Mouse (Mus musculus): ENCODE results near the gene Polr1c. TPM values are rescaled to one million over a fixed set of nuclear protein-coding genes. Genes with fewer than 3 reads are reported as not detected.
A peak's percentile ranks its signal among the peaks of the same experiment; 100 is the strongest.

Polr1c gene
- polyA plus RNA-seq, 1 experiment: 105 TPM

DNA sequence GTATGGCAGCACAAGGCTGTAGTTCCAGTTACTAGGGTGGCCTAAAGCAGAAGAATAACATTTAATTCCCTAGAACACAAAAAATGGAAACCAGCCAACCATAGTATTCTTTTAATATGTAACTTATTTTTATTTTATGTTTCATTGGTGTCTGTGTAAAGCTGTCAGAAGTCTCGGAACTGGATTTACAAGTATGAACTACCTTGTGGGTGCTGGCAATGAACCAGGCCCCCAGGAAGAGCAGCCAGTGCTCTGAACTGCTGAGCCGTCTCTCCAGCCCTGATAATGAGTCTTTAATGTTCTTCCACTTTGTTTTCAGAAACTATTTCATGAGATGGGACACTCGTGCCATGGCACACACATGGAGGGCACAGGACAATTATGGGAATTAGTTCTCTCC, 37.3 kb downstream of the Polr1c start:
- no peaks in the 10 kb centered on the region for H3K79me2 ChIP-seq (ENCODE audit: control insufficient read depth, insufficient read depth)
- no peak overlapping the region for H3K4me3 ChIP-seq
- TF ChIP-seq POLR2A (IDR thresholded peaks at IDR 0.05; ENCODE audit: insufficient read length, low read depth) (no peak), CEBPB (IDR thresholded peaks at IDR 0.05; ENCODE audit: insufficient read depth, poor library complexity, severe bottlenecking) (no peak), TCF12 (IDR thresholded peaks at IDR 0.05; ENCODE audit: insufficient read depth, poor library complexity, severe bottlenecking) (no peak), TCF3 (IDR thresholded peaks at IDR 0.05; ENCODE audit: insufficient read length, low read depth) (no peak), MYOG (IDR thresholded peaks at IDR 0.05; ENCODE audit: control insufficient read depth in 1 of 3, insufficient read depth in 1 of 3, insufficient read length in 2 of 3, low read depth in 2 of 3) (no peak), SRF (IDR thresholded peaks at IDR 0.05; ENCODE audit: control insufficient read depth, insufficient read length, low read depth) (no peak), MAX (IDR thresholded peaks at IDR 0.05; ENCODE audit: low read depth) (no peak), USF1 (IDR thresholded peaks at IDR 0.05; ENCODE audit: low read depth) (no peak), E2F4 (IDR thresholded peaks at IDR 0.05; ENCODE audit: insufficient read depth) (no peak), REST (IDR thresholded peaks at IDR 0.05; ENCODE audit: insufficient read depth, insufficient read length) (no peak), POLR2AphosphoS2 (IDR thresholded peaks at IDR 0.05; ENCODE audit: insufficient read length, low read depth) (no peak), MYOD1 (IDR thresholded peaks at IDR 0.05; ENCODE audit: control insufficient read depth in 1 of 3, insufficient read length in 2 of 3, low read depth in 2 of 3) (no peak)
- H3K36me3 ChIP-seq (ENCODE audit: control insufficient read depth, insufficient read depth): peaks cover 66% of the 10 kb centered on the region
- H3K4me2 ChIP-seq (ENCODE audit: low read depth): no peak overlapping the region
- no peaks in the 10 kb centered on the region for H3K27me3 ChIP-seq (ENCODE audit: control insufficient read depth, insufficient read depth, insufficient read length)
- H3ac ChIP-seq (ENCODE audit: control insufficient read depth, insufficient read length): no peak overlapping the region

DNA sequence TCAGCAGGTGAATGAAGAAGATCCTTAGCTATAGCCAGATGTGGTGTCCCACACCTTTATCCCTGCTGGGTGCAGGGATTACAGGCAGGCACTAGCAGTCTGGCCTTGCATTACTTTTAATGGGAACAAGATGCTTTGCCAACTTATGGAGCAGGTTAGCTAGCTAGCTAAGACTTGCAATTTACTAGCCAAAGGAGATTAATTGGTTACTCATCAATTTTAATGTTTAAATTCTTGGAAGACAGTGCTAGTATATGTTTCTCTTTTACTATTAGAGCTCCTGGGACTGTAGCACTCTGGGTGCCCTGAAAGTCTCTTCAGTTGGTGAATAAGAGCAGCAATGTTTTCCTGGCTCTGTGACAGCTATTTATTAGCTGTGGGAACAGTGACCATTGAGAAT, 41.2 kb downstream of the Polr1c start:
- Histone ChIP-seq H3ac (ENCODE audit: control insufficient read depth, insufficient read length) (no peak overlapping the region), H3K27me3 (ENCODE audit: control insufficient read depth, insufficient read depth, insufficient read length) (no peaks in the 10 kb centered on the region), H3K4me2 (ENCODE audit: low read depth) (no peak overlapping the region), H3K79me2 (ENCODE audit: control insufficient read depth, insufficient read depth) (peaks cover 29% of the 10 kb centered on the region), H3K36me3 (ENCODE audit: control insufficient read depth, insufficient read depth) (peaks cover 44% of the 10 kb centered on the region), H3K4me3 (no peak overlapping the region)
- TF ChIP-seq E2F4 (IDR thresholded peaks at IDR 0.05; ENCODE audit: insufficient read depth) (no peak), MYOG (IDR thresholded peaks at IDR 0.05; ENCODE audit: control insufficient read depth in 1 of 3, insufficient read depth in 1 of 3, insufficient read length in 2 of 3, low read depth in 2 of 3) (no peak), MAX (IDR thresholded peaks at IDR 0.05; ENCODE audit: low read depth) (no peak)

DNA sequence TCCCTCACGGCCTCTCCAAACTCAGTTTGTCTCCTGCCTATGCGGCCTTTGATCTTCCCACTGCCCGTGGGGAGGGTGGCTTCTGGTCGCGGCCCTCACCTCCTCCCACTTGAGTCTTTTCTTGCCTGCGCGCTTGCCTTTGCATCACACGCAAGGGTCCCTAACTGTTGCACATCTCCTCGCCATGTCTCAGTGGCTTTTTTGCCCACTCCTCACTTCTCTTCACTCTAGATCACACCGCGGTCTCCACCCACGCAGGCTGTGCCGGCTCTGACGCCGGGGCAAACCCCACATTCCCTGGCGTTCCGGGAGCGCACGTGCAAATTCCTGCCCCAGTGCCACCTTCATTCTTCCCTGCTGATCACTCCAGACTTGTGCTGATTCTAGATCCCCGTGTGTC, 44.8 kb downstream of the Polr1c start:
- Histone ChIP-seq H3K4me2 (ENCODE audit: low read depth) (peak overlapping the region; percentile 86), H3K4me3 (peak overlapping the region; percentile 99), H3ac (ENCODE audit: control insufficient read depth, insufficient read length) (peak overlapping the region; percentile 52), H3K36me3 (ENCODE audit: control insufficient read depth, insufficient read depth) (peaks cover 19% of the 10 kb centered on the region), H3K27me3 (ENCODE audit: control insufficient read depth, insufficient read depth, insufficient read length) (no peaks in the 10 kb centered on the region), H3K79me2 (ENCODE audit: control insufficient read depth, insufficient read depth) (peaks cover 62% of the 10 kb centered on the region)
- TF ChIP-seq MAX (IDR thresholded peaks at IDR 0.05; ENCODE audit: low read depth) (no peak), POLR2AphosphoS2 (IDR thresholded peaks at IDR 0.05; ENCODE audit: insufficient read length, low read depth) (no peak), REST (IDR thresholded peaks at IDR 0.05; ENCODE audit: insufficient read depth, insufficient read length) (no peak), MYOG (IDR thresholded peaks at IDR 0.05; ENCODE audit: control insufficient read depth in 1 of 3, insufficient read depth in 1 of 3, insufficient read length in 2 of 3, low read depth in 2 of 3) (no peak), MYOD1 (IDR thresholded peaks at IDR 0.05; ENCODE audit: control insufficient read depth in 1 of 3, insufficient read length in 2 of 3, low read depth in 2 of 3) (no peak), E2F4 (IDR thresholded peaks at IDR 0.05; ENCODE audit: insufficient read depth) (no peak), TCF12 (IDR thresholded peaks at IDR 0.05; ENCODE audit: insufficient read depth, poor library complexity, severe bottlenecking) (no peak), POLR2A (IDR thresholded peaks at IDR 0.05; ENCODE audit: insufficient read length, low read depth) (no peak), SRF (IDR thresholded peaks at IDR 0.05; ENCODE audit: control insufficient read depth, insufficient read length, low read depth) (no peak), TCF3 (IDR thresholded peaks at IDR 0.05; ENCODE audit: insufficient read length, low read depth) (no peak), USF1 (IDR thresholded peaks at IDR 0.05; ENCODE audit: low read depth) (no peak), CEBPB (IDR thresholded peaks at IDR 0.05; ENCODE audit: insufficient read depth, poor library complexity, severe bottlenecking) (no peak)

DNA sequence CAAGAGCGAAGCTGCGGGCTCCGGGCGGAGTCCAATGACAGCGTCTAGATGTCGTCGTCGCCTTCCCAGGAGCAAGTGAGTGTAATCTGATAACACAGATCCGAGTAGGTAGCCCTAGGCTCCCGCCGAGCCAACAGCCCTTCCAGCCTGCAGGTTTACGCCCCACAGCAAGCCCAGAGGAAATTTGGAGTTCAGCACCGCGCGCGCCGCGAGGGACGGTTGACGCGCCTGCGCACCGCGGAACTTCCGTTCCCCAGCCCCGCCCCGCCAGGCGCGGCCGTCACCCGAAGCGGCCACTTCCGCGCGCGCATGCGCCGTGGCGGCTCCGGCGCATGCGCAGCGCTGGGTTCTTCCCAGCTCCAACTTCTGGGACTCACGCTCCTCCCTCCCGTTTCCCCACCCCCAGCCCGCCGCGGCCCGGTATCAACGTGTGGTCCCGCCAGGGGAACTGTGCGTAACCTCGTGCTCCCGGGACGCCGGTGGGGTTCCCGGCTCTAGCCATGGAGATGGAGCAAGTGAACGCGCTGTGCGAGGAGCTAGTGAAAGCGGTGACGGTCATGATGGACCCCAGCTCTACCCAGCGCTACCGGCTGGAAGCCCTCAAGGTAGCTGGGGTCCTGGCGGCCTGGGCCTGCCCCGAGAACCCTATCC, 45.3 kb downstream of the Polr1c start, which contains the start of the genes Polh and Xpo5:
TSS of gene Polh (minus strand) at position 225 of the 651 bp plus-strand sequence.
TSS of gene Xpo5 (plus strand) at position 362 of the 651 bp plus-strand sequence.
- no peaks in the 10 kb centered on the region for H3K27me3 ChIP-seq (ENCODE audit: control insufficient read depth, insufficient read depth, insufficient read length)
- peaks cover 62% of the 10 kb centered on the region for H3K79me2 ChIP-seq (ENCODE audit: control insufficient read depth, insufficient read depth)
- TF ChIP-seq POLR2A (IDR thresholded peaks at IDR 0.05; ENCODE audit: insufficient read length, low read depth) (peak; percentile 83), MYOG (IDR thresholded peaks at IDR 0.05; ENCODE audit: control insufficient read depth in 1 of 3, insufficient read depth in 1 of 3, insufficient read length in 2 of 3, low read depth in 2 of 3) (no peak), MYOD1 (IDR thresholded peaks at IDR 0.05; ENCODE audit: control insufficient read depth in 1 of 3, insufficient read length in 2 of 3, low read depth in 2 of 3) (peak in 1 of 3 experiments; percentile 5), E2F4 (IDR thresholded peaks at IDR 0.05; ENCODE audit: insufficient read depth) (peak; percentile 80), POLR2AphosphoS2 (IDR thresholded peaks at IDR 0.05; ENCODE audit: insufficient read length, low read depth) (peak; percentile 91)
- peak within 1 kb of the TSS; percentile 99 for H3K4me3 ChIP-seq
- peak within 1 kb of the TSS; percentile 86 for H3K4me2 ChIP-seq (ENCODE audit: low read depth)
- peaks cover 16% of the 10 kb centered on the region for H3K36me3 ChIP-seq (ENCODE audit: control insufficient read depth, insufficient read depth)
- peak within 1 kb of the TSS; percentile 52 for H3ac ChIP-seq (ENCODE audit: control insufficient read depth, insufficient read length)

DNA sequence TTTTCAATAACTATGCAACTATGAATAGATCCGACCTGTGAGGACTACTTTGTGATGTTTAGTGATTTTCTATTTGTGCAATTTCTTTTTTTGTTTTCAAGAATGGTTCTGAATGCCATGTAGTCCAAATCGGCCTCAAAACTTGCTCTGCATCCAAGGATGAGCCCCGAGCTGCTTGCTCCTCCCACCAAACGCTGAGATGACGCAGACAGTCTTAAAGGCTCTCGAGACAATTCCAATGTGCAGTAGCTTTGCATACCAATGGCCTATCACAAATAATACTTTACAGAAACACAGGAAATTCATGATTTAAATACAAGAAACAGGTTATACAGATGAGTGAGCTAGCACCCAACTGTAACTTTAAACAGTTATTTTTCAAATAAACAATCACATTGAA, 46.7 kb downstream of the Polr1c start:
- Histone ChIP-seq H3K79me2 (ENCODE audit: control insufficient read depth, insufficient read depth) (peaks cover 65% of the 10 kb centered on the region), H3K4me2 (ENCODE audit: low read depth) (peak overlapping the region; percentile 75), H3K27me3 (ENCODE audit: control insufficient read depth, insufficient read depth, insufficient read length) (no peaks in the 10 kb centered on the region), H3K36me3 (ENCODE audit: control insufficient read depth, insufficient read depth) (peaks cover 12% of the 10 kb centered on the region), H3K4me3 (peak overlapping the region; percentile 99), H3ac (ENCODE audit: control insufficient read depth, insufficient read length) (no peak overlapping the region)
- TF ChIP-seq MYOD1 (IDR thresholded peaks at IDR 0.05; ENCODE audit: control insufficient read depth in 1 of 3, insufficient read length in 2 of 3, low read depth in 2 of 3) (no peak), POLR2AphosphoS2 (IDR thresholded peaks at IDR 0.05; ENCODE audit: insufficient read length, low read depth) (no peak), TCF12 (IDR thresholded peaks at IDR 0.05; ENCODE audit: insufficient read depth, poor library complexity, severe bottlenecking) (no peak), TCF3 (IDR thresholded peaks at IDR 0.05; ENCODE audit: insufficient read length, low read depth) (no peak), USF1 (IDR thresholded peaks at IDR 0.05; ENCODE audit: low read depth) (no peak), SRF (IDR thresholded peaks at IDR 0.05; ENCODE audit: control insufficient read depth, insufficient read length, low read depth) (no peak), MYOG (IDR thresholded peaks at IDR 0.05; ENCODE audit: control insufficient read depth in 1 of 3, insufficient read depth in 1 of 3, insufficient read length in 2 of 3, low read depth in 2 of 3) (no peak), CEBPB (IDR thresholded peaks at IDR 0.05; ENCODE audit: insufficient read depth, poor library complexity, severe bottlenecking) (no peak), E2F4 (IDR thresholded peaks at IDR 0.05; ENCODE audit: insufficient read depth) (no peak), MAX (IDR thresholded peaks at IDR 0.05; ENCODE audit: low read depth) (no peak), REST (IDR thresholded peaks at IDR 0.05; ENCODE audit: insufficient read depth, insufficient read length) (no peak), POLR2A (IDR thresholded peaks at IDR 0.05; ENCODE audit: insufficient read length, low read depth) (no peak)

Data from myocyte (in vitro differentiated cells).